Comparison of ENCODE assay signal across 20 mouse cellular contexts in the genomic region with DNA sequence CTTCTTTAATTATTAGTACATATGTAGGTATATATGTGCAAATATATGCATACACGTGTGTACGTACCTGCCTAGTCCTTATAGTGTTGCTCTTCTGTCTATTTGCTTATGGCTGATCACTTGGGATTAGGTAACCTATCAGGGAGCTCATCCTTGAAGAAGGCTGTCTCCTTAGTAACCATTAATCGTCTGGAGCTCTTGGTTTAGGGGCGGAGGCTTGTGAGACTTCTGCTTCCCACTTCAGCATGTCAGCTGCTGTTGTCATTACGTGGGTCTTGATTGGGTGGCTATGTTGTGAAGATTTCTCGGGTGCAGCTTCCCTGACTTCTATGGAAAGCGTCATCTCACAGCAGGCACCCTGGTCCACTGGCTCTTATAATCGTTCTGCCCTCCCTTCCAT. TPM values are rescaled to one million over a fixed set of nuclear protein-coding genes. Genes with fewer than 3 reads are reported as not detected.
DNase-seq lines count a peak whose midpoint lies in the region; ATAC-seq lines count a peak whose summit lies in the region.
"Had no signal": no experiment of that assay in that cellular context is flagged by ENCODE, and none has a peak within 500 bp of the region (broad histone marks: within the 10 kb centered on the region; RNA-seq: fewer than 3 reads in every experiment).

No protein-coding gene starts in this region.

- H3K4me2 ChIP-seq in forebrain, embryonic 15.5 days (replicated peaks): no peak overlapping the region
- no peak overlapping the region for H3K4me2 ChIP-seq in forebrain, embryonic 12.5 days
- H3K4me2 ChIP-seq: embryonic facial prominence, embryonic 13.5 days; heart, embryonic 13.5 days; hindbrain, embryonic 12.5 days had no signal

- 73% methylated on average over 8 of the region's 8 CpGs for WGBS in forebrain, embryonic 15.5 days
- 74% methylated on average over 8 of the region's 8 CpGs for whole genome bisulfite sequencing in forebrain, embryonic 12.5 days

- no peaks in the 10 kb centered on the region for H3K4me1 ChIP-seq in forebrain, embryonic 15.5 days
- no peaks in the 10 kb centered on the region for H3K4me1 ChIP-seq in forebrain, embryonic 12.5 days
- H3K4me1 ChIP-seq: embryonic facial prominence, embryonic 13.5 days; heart, embryonic 13.5 days; hindbrain, embryonic 12.5 days had no signal

- H3K4me3 ChIP-seq in forebrain, embryonic 15.5 days: no peak overlapping the region
- H3K4me3 ChIP-seq in forebrain, embryonic 12.5 days (replicated peaks): no peak overlapping the region
- H3K4me3 ChIP-seq: embryonic facial prominence, embryonic 13.5 days; gastrocnemius, adult 2 months; heart, embryonic 13.5 days; hindbrain, embryonic 12.5 days had no signal

- DNase-seq in layer of hippocampus, adult 9-11 months: peak; percentile 30
- DNase-seq in layer of hippocampus, postnatal 10 days (ENCODE audit: low spot score in 2 of 2): no peak
- peak; percentile 39 for DNase-seq in retina, postnatal 1 day
- DNase-seq in retina, embryonic 14.5 days (ENCODE audit: low spot score): no peak
- peak; percentile 23 for DNase-seq in retina, postnatal 7 days (ENCODE audit: low read depth, low spot score)
- DNase-seq in cerebellum, adult 8-10 months: no peak
- DNase-seq: adrenal gland, postnatal 14 days; cerebellum, adult 11 months; cerebellum, adult 9-10 months; cerebellum, postnatal 36 days; gastrocnemius, adult 2 months; gastrocnemius, postnatal 25 days; heart, postnatal 36 days had no signal

- H3K27ac ChIP-seq in forebrain, embryonic 15.5 days (replicated peaks): no peak overlapping the region
- H3K27ac ChIP-seq in forebrain, embryonic 12.5 days: no peak overlapping the region
- H3K27ac ChIP-seq: embryonic facial prominence, embryonic 13.5 days; gastrocnemius, adult 2 months; heart, embryonic 13.5 days; hindbrain, embryonic 12.5 days had no signal

- H3K9me3 ChIP-seq in forebrain, embryonic 15.5 days: no peaks in the 10 kb centered on the region
- H3K9me3 ChIP-seq in forebrain, embryonic 12.5 days: no peaks in the 10 kb centered on the region
- H3K9me3 ChIP-seq: embryonic facial prominence, embryonic 13.5 days; heart, embryonic 13.5 days; hindbrain, embryonic 12.5 days had no signal

- H3K36me3 ChIP-seq in forebrain, embryonic 15.5 days: no peaks in the 10 kb centered on the region
- no peaks in the 10 kb centered on the region for H3K36me3 ChIP-seq in forebrain, embryonic 12.5 days (replicated peaks)
- H3K36me3 ChIP-seq: hindbrain, embryonic 12.5 days had no signal

- 0 out of 2 replicates have a peak, but pooled peaks have one; percentile 26 for ATAC-seq in forebrain, embryonic 15.5 days (replicated peaks)
- ATAC-seq in forebrain, embryonic 12.5 days (ENCODE audit: low FRiP score): no peak
- ATAC-seq: hindbrain, embryonic 16.5 days had no signal

- H3K27me3 ChIP-seq in forebrain, embryonic 15.5 days: no peaks in the 10 kb centered on the region
- no peaks in the 10 kb centered on the region for H3K27me3 ChIP-seq in forebrain, embryonic 12.5 days
- H3K27me3 ChIP-seq: embryonic facial prominence, embryonic 13.5 days; heart, embryonic 13.5 days; hindbrain, embryonic 12.5 days had no signal

- H3K9ac ChIP-seq in forebrain, embryonic 15.5 days (replicated peaks): no peak overlapping the region
- no peak overlapping the region for H3K9ac ChIP-seq in forebrain, embryonic 12.5 days
- H3K9ac ChIP-seq: embryonic facial prominence, embryonic 13.5 days; heart, embryonic 13.5 days; hindbrain, embryonic 12.5 days had no signal

RNA-seq across cellular contexts. Expression of gene Fam114a1, which starts 7.3 kb away (rescaled TPM):
- polyA plus RNA-seq in forebrain, embryonic 15.5 days (2015; fragmentation: Nextera tagmentation; extraction: Ambion mirVana): 5.5 and 7.5 TPM in 2 replicates
- polyA plus RNA-seq in forebrain, embryonic 12.5 days (2016; fragmentation: Nextera tagmentation; extraction: Ambion mirVana): 9.6 and 15.0 TPM in 2 replicates
- 1 to 10 TPM; 5.3 to 5.8 TPM for total RNA-seq in layer of hippocampus, postnatal 10 days (2021)
- total RNA-seq: MEL had no signal

RNA-seq across cellular contexts. Expression of gene Tlr6, which starts 17.2 kb away (rescaled TPM):
- polyA plus RNA-seq in forebrain, embryonic 15.5 days (2015; fragmentation: Nextera tagmentation; extraction: Ambion mirVana): 0.31 and 0.46 TPM in 2 replicates
- polyA plus RNA-seq in forebrain, embryonic 12.5 days (2016; fragmentation: Nextera tagmentation; extraction: Ambion mirVana): 0.32 TPM in 2 replicates
- total RNA-seq in layer of hippocampus, postnatal 10 days (2021): 1 to 10 TPM; 1.3 to 1.4 TPM

RNA-seq across cellular contexts. Expression of gene Tlr1, which starts 43.8 kb away (rescaled TPM):
- 0.19 and 0.50 TPM in 2 replicates for polyA plus RNA-seq in forebrain, embryonic 15.5 days (2015; fragmentation: Nextera tagmentation; extraction: Ambion mirVana)
- 0.18 and 0.19 TPM in 2 replicates for polyA plus RNA-seq in forebrain, embryonic 12.5 days (2016; fragmentation: Nextera tagmentation; extraction: Ambion mirVana)
- total RNA-seq in layer of hippocampus, postnatal 10 days (2021): under 1 TPM; 0.54 to 0.57 TPM
- total RNA-seq: MEL had no signal

Comparison
In these comparisons a context has a peak if more than half of its experiments do, and no peak if none do; other contexts are left out.
1. DNase-seq: peak in layer of hippocampus, adult 9-11 months (single experiment), retina, postnatal 1 day (single experiment) and retina, postnatal 7 days (single experiment); none in layer of hippocampus, postnatal 10 days (0 of 2), retina, embryonic 14.5 days (single experiment) and cerebellum, adult 8-10 months (single experiment).